Mouse (Mus musculus): Measurements from ENCODE around the gene Hist1h2an.

GRCm38 (mm10) chr13:21790601-21791283 is 3.7 kb upstream of the Hist1h2an start:
- TF ChIP-seq POLR2A (IDR thresholded peaks at IDR 0.05; ENCODE audit: insufficient read length, low read depth) (no peak), MYOD1 (IDR thresholded peaks at IDR 0.05; ENCODE audit: control insufficient read depth in 1 of 3, insufficient read length in 2 of 3, low read depth in 2 of 3) (no peak), USF1 (IDR thresholded peaks at IDR 0.05; ENCODE audit: low read depth) (no peak), TCF12 (IDR thresholded peaks at IDR 0.05; ENCODE audit: insufficient read depth, poor library complexity, severe bottlenecking) (no peak), MAX (IDR thresholded peaks at IDR 0.05; ENCODE audit: low read depth) (no peak), CEBPB (IDR thresholded peaks at IDR 0.05; ENCODE audit: insufficient read depth, poor library complexity, severe bottlenecking) (no peak), MYOG (IDR thresholded peaks at IDR 0.05; ENCODE audit: control insufficient read depth in 1 of 3, insufficient read depth in 1 of 3, insufficient read length in 2 of 3, low read depth in 2 of 3) (no peak), E2F4 (IDR thresholded peaks at IDR 0.05; ENCODE audit: insufficient read depth) (no peak), POLR2AphosphoS2 (IDR thresholded peaks at IDR 0.05; ENCODE audit: insufficient read length, low read depth) (no peak), SRF (IDR thresholded peaks at IDR 0.05; ENCODE audit: control insufficient read depth, insufficient read length, low read depth) (no peak), TCF3 (IDR thresholded peaks at IDR 0.05; ENCODE audit: insufficient read length, low read depth) (no peak), REST (IDR thresholded peaks at IDR 0.05; ENCODE audit: insufficient read depth, insufficient read length) (no peak)

Measured in myocyte (in vitro differentiated cells).